Mouse (Mus musculus): Measurements from ENCODE around the gene G3bp2.

DNA sequence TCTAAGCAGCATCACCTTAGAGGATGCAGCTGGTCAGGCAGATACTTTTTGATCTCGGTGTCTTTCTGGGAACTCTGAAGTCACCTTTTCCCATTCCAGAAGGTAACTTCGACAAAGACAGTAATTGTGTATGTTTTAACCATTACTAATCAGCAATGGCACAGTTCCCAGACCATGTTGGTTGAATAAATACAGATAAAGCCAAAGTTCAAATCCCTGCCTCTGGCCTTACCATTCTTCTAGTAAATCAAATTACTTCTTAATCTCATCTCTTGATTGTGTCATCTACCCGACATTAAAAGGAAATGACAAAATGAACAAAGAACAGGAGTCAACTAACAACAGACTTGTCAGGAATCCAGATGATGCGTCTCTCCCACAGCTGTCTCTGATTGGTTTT, 38.1 kb upstream of the G3bp2 start:
- TF ChIP-seq CTCF (IDR thresholded peaks at IDR 0.05; ENCODE audit: extremely low read depth, insufficient read depth, low read length) (no peak), POLR2A (IDR thresholded peaks at IDR 0.05; ENCODE audit: extremely low read depth, insufficient read depth, low read length) (no peak)

Data from cortical plate, adult 2 months (tissue).